Mouse (Mus musculus) heart, adult 2 months (tissue): ENCODE results near the gene Kmt2c.

ENCODE experiments used
- CTCF ChIP-seq: fragments of 200-600 bp; IDR thresholded peaks from 2 replicates; pipeline ENCODE4 v1.8.1; 2022; ENCODE audit warnings: antibody characterized with exemption, mild to moderate bottlenecking, moderate library complexity
- POLR2A ChIP-seq: fragments of 200-500 bp; IDR thresholded peaks from 2 replicates; pipeline ENCODE4 v1.6.1; 2011; ENCODE audit warnings: mild to moderate bottlenecking, low read depth, low read length, control low read depth; ENCODE audit not compliant: insufficient read depth

DNA sequence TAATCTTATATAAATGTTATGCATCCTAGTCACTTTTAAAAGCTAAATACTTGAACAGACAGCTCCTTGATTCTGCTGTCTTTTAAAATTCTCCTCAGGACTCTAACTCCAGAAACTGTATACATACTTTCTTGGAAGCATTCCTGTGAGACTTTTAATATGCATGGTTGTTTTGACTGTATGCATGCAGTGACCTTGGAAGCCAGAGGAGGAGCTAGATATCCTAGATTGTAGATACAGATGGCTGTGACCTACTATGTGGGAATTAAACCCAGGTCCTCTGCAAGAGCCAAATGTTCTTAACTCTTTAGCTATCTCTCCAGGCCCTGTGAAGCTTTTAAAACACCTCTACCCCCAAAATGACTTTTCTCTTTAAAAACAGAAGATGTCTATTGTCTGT, 83.2 kb downstream of the Kmt2c start:
- TF ChIP-seq CTCF (peak; percentile 24; the same call in 1 of the 2 replicates), POLR2A (no peak)
